Mouse (Mus musculus): ENCODE data around the gene Rab2b. TPM values are rescaled to one million over a fixed set of nuclear protein-coding genes. Genes with fewer than 3 reads are reported as not detected.

The Rab2b gene
- polyA plus RNA-seq, 1 experiment from 2014 or later, result 19.8 TPM

DNA sequence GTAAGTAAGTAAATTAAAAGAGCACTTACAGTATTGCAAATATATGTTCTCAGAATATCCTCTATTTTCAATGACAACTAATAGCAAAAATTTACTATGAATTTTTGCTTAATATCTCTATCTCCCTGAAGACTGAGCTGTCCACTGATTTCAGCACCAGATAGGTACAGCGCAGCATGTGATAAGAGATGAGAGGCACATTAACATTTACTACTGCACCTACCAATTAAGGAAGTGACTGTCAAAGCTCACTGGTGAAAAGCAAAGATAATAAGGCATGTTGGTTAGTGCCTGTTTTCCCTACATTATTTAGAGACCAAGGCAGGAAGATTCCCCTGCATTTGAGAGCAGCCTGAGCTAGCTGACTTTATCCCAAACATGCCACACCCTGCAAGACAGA, 43.1 kb downstream of the Rab2b start:
- no peak overlapping the region for H3K9ac ChIP-seq
- WGBS, result 92% methylated on average over 1 of the region's 1 CpGs
- no peaks in the 10 kb centered on the region for H3K9me3 ChIP-seq (ENCODE audit: low read depth, low read length)
- no peaks in the 10 kb centered on the region for H3K27me3 ChIP-seq (ENCODE audit: insufficient read depth, low read length)
- no peak overlapping the region for H3K27ac ChIP-seq (ENCODE audit: low read depth)
- ATAC-seq (ENCODE audit: insufficient read depth) (no peak), DNase-seq (no peak)
- no peaks in the 10 kb centered on the region for H3K4me1 ChIP-seq (ENCODE audit: insufficient read depth)
- no peak for TF ChIP-seq CTCF (IDR thresholded peaks at IDR 0.05; ENCODE audit: low read depth)
- no peak overlapping the region for H3K4me3 ChIP-seq (ENCODE audit: low read depth, low read length)
- no peak overlapping the region for H3K4me2 ChIP-seq
- peaks cover 58% of the 10 kb centered on the region for H3K36me3 ChIP-seq (ENCODE audit: insufficient read depth)

DNA sequence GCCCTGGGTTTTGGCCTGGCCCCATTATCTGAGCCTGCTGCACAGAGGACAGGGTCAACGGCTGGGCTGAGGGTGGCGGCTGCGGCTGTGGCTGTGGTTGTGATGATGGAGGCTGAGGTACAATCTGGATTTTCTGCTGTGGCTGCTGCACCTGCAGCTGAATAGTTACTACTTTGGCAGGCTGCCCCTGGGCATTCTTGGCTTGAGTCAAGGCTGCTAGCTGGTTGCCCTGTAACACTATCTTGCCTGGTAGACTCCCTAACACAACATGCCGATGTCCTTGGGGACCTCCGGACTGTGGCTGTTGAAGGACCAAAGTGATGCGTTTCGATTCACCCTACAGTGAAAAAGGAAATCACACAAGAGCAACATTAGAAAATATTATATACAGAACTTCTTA, 44.2 kb downstream of the Rab2b start:
- WGBS, result 97% methylated on average over 7 of the region's 7 CpGs
- no peak overlapping the region for H3K4me3 ChIP-seq (ENCODE audit: low read depth, low read length)
- H3K4me1 ChIP-seq (ENCODE audit: insufficient read depth), result no peaks in the 10 kb centered on the region
- H3K9me3 ChIP-seq (ENCODE audit: low read depth, low read length), result no peaks in the 10 kb centered on the region
- no peak overlapping the region for H3K27ac ChIP-seq (ENCODE audit: low read depth)
- DNase-seq, result no peak
- TF ChIP-seq CTCF (IDR thresholded peaks at IDR 0.05; ENCODE audit: low read depth), result no peak
- no peak overlapping the region for H3K4me2 ChIP-seq
- H3K9ac ChIP-seq, result no peak overlapping the region
- H3K36me3 ChIP-seq (ENCODE audit: insufficient read depth), result peaks cover 69% of the 10 kb centered on the region
- H3K27me3 ChIP-seq (ENCODE audit: insufficient read depth, low read length), result no peaks in the 10 kb centered on the region
- no peak for ATAC-seq (ENCODE audit: insufficient read depth)

DNA sequence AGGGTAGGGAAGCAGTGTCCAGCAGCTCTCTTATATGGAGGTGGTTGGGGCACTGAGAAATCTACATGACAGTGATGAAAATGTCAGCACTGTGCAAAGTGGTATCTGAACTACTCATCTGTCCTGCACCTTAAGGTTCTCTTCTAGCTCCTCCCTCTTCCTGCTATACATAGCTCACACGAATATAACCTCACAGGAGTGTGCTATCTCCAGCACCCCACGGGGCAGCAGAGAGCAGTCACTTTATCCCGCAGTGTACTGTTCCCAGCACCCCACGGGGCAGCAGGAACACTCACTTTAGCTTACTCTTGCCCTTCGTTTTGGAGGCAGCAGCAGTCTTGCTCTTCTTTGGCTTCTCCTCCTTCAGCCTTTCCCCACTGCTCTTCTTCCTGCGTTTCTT, 47.1 kb downstream of the Rab2b start:
- TF ChIP-seq CTCF (IDR thresholded peaks at IDR 0.05; ENCODE audit: low read depth), result 0 out of 2 replicates have a peak, but pooled peaks have one; percentile 9
- Histone ChIP-seq H3K27ac (ENCODE audit: low read depth) (no peak overlapping the region), H3K4me3 (ENCODE audit: low read depth, low read length) (no peak overlapping the region), H3K27me3 (ENCODE audit: insufficient read depth, low read length) (no peaks in the 10 kb centered on the region), H3K9ac (no peak overlapping the region), H3K36me3 (ENCODE audit: insufficient read depth) (peaks cover 96% of the 10 kb centered on the region), H3K9me3 (ENCODE audit: low read depth, low read length) (no peaks in the 10 kb centered on the region), H3K4me1 (ENCODE audit: insufficient read depth) (no peaks in the 10 kb centered on the region), H3K4me2 (no peak overlapping the region)
- no peak for ATAC-seq (ENCODE audit: insufficient read depth)
- DNase-seq, result no peak
- 84% methylated on average over 6 of the region's 6 CpGs for WGBS

DNA sequence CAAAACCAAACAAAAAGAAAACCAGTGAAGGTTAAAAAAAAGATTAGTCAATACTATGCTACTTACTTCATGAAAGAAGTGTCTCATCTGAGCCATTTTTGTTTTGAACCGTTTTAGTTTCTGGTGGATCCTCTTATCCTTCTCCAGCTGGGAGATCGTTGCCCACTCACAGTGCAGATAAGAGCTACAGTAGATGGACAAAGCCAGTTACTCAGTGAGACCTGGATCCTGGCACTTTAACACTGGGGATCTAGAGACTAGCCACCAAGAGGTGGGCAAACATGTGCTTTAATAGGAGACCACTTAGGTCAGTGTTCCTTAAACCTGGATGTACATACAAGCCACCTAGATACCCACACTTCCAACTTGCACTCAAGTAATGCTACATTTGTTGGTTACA, 53.4 kb downstream of the Rab2b start:
- WGBS, result 88% methylated on average over 2 of the region's 2 CpGs
- no peak for TF ChIP-seq CTCF (IDR thresholded peaks at IDR 0.05; ENCODE audit: low read depth)
- H3K4me1 ChIP-seq (ENCODE audit: insufficient read depth), result no peaks in the 10 kb centered on the region
- H3K9ac ChIP-seq, result no peak overlapping the region
- no peak overlapping the region for H3K4me3 ChIP-seq (ENCODE audit: low read depth, low read length)
- no peak for DNase-seq
- ATAC-seq (ENCODE audit: insufficient read depth), result no peak
- H3K36me3 ChIP-seq (ENCODE audit: insufficient read depth), result peaks cover 96% of the 10 kb centered on the region
- H3K27me3 ChIP-seq (ENCODE audit: insufficient read depth, low read length), result no peaks in the 10 kb centered on the region
- no peaks in the 10 kb centered on the region for H3K9me3 ChIP-seq (ENCODE audit: low read depth, low read length)
- H3K27ac ChIP-seq (ENCODE audit: low read depth), result no peak overlapping the region
- no peak overlapping the region for H3K4me2 ChIP-seq

DNA sequence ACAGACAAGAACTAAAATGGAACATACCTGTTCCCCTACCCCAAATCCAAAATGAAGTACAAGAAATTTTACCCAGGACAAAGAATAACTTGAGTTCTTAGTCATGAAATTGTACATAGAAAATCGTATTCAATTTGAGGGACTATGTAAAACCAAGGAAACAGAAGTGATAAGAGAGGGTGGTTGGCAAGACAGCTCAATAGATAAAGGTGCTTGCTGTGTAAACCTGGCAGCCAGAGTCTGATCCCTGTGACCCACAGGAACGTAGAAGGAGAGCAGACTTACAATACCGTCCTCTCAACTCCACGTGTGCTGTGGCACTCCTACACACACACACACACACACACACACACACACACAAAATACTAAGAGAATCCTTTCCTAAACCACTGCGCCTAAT, 62.1 kb downstream of the Rab2b start:
- H3K9ac ChIP-seq, result no peak overlapping the region
- no peaks in the 10 kb centered on the region for H3K27me3 ChIP-seq (ENCODE audit: insufficient read depth, low read length)
- H3K36me3 ChIP-seq (ENCODE audit: insufficient read depth), result peaks cover 92% of the 10 kb centered on the region
- DNase-seq (no peak), ATAC-seq (ENCODE audit: insufficient read depth) (no peak)
- H3K4me2 ChIP-seq, result no peak overlapping the region
- H3K4me3 ChIP-seq (ENCODE audit: low read depth, low read length), result no peak overlapping the region
- TF ChIP-seq CTCF (IDR thresholded peaks at IDR 0.05; ENCODE audit: low read depth), result no peak
- H3K27ac ChIP-seq (ENCODE audit: low read depth), result no peak overlapping the region
- H3K9me3 ChIP-seq (ENCODE audit: low read depth, low read length), result no peaks in the 10 kb centered on the region
- no peaks in the 10 kb centered on the region for H3K4me1 ChIP-seq (ENCODE audit: insufficient read depth)
- 90% methylated on average over 5 of the region's 5 CpGs for WGBS

Other genes with a start within 250 kb of the Rab2b start
- not detected in 2 replicates for gene Olfr221, start 237.1 kb downstream of the Rab2b start, polyA plus RNA-seq (2014; fragmentation: Nextera tagmentation; extraction: Ambion mirVana)
- 673 and 695 TPM in 2 replicates for gene Hnrnpc, start 175.5 kb downstream of the Rab2b start, polyA plus RNA-seq (2014; fragmentation: Nextera tagmentation; extraction: Ambion mirVana)
- gene Rpgrip1, start 168.8 kb downstream of the Rab2b start, polyA plus RNA-seq (2014; fragmentation: Nextera tagmentation; extraction: Ambion mirVana), result 76.1 TPM in 2 replicates
- 82.5 and 85.8 TPM in 2 replicates for gene Supt16, start 82.1 kb downstream of the Rab2b start, polyA plus RNA-seq (2014; fragmentation: Nextera tagmentation; extraction: Ambion mirVana)
- 48.8 and 52.8 TPM in 2 replicates for gene Chd8, start 21.8 kb downstream of the Rab2b start, polyA plus RNA-seq (2014; fragmentation: Nextera tagmentation; extraction: Ambion mirVana)
- 41.1 and 47.1 TPM in 2 replicates for gene Tox4, start 399 bp downstream of the Rab2b start, polyA plus RNA-seq (2014; fragmentation: Nextera tagmentation; extraction: Ambion mirVana)
- gene Mettl3, start 25.6 kb upstream of the Rab2b start, polyA plus RNA-seq (2014; fragmentation: Nextera tagmentation; extraction: Ambion mirVana), result 40.9 and 46.6 TPM in 2 replicates
- 20.8 and 22.9 TPM in 2 replicates for gene Sall2, start 49.2 kb upstream of the Rab2b start, polyA plus RNA-seq (2014; fragmentation: Nextera tagmentation; extraction: Ambion mirVana)
- not detected in 2 replicates for gene Olfr1513, start 76.9 kb upstream of the Rab2b start, polyA plus RNA-seq (2014; fragmentation: Nextera tagmentation; extraction: Ambion mirVana)
- not detected in 2 replicates for gene Olfr1512, start 99.6 kb upstream of the Rab2b start, polyA plus RNA-seq (2014; fragmentation: Nextera tagmentation; extraction: Ambion mirVana)
- gene Olfr1511, start 117.8 kb upstream of the Rab2b start, polyA plus RNA-seq (2014; fragmentation: Nextera tagmentation; extraction: Ambion mirVana), result not detected in 2 replicates
- not detected in 2 replicates for gene Olfr1510, start 134.8 kb upstream of the Rab2b start, polyA plus RNA-seq (2014; fragmentation: Nextera tagmentation; extraction: Ambion mirVana)
- gene Olfr1509, start 163.4 kb upstream of the Rab2b start, polyA plus RNA-seq (2014; fragmentation: Nextera tagmentation; extraction: Ambion mirVana), result not detected in 2 replicates
- not detected in 2 replicates for gene Olfr1508, start 187.9 kb upstream of the Rab2b start, polyA plus RNA-seq (2014; fragmentation: Nextera tagmentation; extraction: Ambion mirVana)
- gene Olfr1507, start 216.2 kb upstream of the Rab2b start, polyA plus RNA-seq (2014; fragmentation: Nextera tagmentation; extraction: Ambion mirVana), result not detected in 2 replicates